Mouse (Mus musculus): ENCODE measurements around the gene Cdc42ep1.

DNA sequence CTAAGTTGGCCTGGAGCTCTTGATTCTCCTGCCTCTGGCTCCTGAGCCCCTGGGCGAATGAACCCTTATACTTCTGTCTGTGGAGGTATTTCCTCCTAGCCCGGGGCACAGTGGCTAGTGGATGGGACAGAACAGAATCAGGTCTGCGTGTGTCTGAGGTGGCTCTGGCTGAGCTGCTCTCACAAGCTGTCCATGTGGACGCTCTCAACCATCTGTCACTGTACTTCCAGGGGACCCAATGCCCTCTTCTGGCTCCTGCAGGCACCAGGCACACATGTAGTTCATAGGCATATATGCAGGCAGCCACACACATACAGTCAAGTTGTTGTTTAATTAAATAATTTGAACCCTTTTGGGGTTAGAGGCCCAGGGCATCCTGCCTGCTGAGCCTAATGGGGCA is 16.9 kb downstream of the Cdc42ep1 start:
- TF ChIP-seq CTCF (IDR thresholded peaks at IDR 0.05; ENCODE audit: low read depth, low read length) = no peak
- TF ChIP-seq POLR2A (IDR thresholded peaks at IDR 0.05; ENCODE audit: borderline replicate concordance, low read depth, low read length) = no peak
